Mouse (Mus musculus): Measurements from ENCODE around the gene Reep3.

DNA sequence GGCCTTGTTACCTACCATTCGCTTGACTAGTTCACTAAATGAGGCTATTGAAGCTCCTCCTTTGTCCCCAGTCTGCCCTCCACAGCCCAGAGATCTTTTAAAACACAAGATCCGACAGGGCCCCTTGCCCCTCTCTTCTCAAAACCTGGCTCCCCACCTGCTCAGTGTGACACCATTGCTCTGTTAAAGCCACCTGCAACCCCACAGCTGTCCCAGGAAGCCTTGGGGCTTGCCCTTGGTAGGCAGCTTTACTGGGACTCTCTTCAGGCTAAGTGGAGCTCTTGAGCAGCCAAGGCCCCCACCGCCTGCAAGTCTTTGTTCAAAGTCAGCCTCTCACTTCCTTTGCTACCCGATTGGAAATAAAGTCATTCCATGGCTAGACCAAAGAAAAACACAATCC lies 17.7 kb downstream of the Reep3 start:
- TF ChIP-seq CTCF (conservative IDR thresholded peaks at IDR 0.05 in 1 of 2, IDR thresholded peaks at IDR 0.05 in 1 of 2; ENCODE audit: low read depth in 2 of 2, low read length in 2 of 2) (0 out of 4 replicates have a peak, but pooled peaks of 1 of the 2 experiments have one; percentile 5), POLR2AphosphoS2 (IDR thresholded peaks at IDR 0.05; ENCODE audit: low read depth, low read length) (no peak), USF1 (IDR thresholded peaks at IDR 0.05; ENCODE audit: low read depth, low read length) (no peak), POLR2A (IDR thresholded peaks at IDR 0.05; ENCODE audit: low read depth, low read length) (no peak), ZC3H11A (IDR thresholded peaks at IDR 0.05; ENCODE audit: low read depth, low read length) (no peak), NELFE (IDR thresholded peaks at IDR 0.05; ENCODE audit: low read depth, low read length) (no peak), PAX5 (IDR thresholded peaks at IDR 0.05; ENCODE audit: low read length) (no peak), MAX (IDR thresholded peaks at IDR 0.05; ENCODE audit: low read length) (no peak), ZNF384 (IDR thresholded peaks at IDR 0.05; ENCODE audit: low read depth, low read length) (no peak), EP300 (IDR thresholded peaks at IDR 0.05; ENCODE audit: low read length) (no peak), MAFK (IDR thresholded peaks at IDR 0.05; ENCODE audit: insufficient replicate concordance, low read length) (no peak), BHLHE40 (IDR thresholded peaks at IDR 0.05; ENCODE audit: low read depth, low read length) (no peak), E2F4 (IDR thresholded peaks at IDR 0.05; ENCODE audit: insufficient replicate concordance, low read depth, low read length) (no peak)

All from CH12.LX (cell line).